Mouse (Mus musculus) testis, adult 2 months (tissue): Measurements from ENCODE around the gene Mymk.

Experiments
- CTCF ChIP-seq: fragments of 200-500 bp; IDR thresholded peaks from 2 replicates; pipeline ENCODE4 v1.5.1; 2012; ENCODE audit warnings: low read depth, mild to moderate bottlenecking, inconsistent platforms, low read length, moderate library complexity; ENCODE audit not compliant: control insufficient read depth, insufficient read depth, insufficient replicate concordance
- POLR2A ChIP-seq: fragments of 200-500 bp; IDR thresholded peaks from 2 replicates; pipeline ENCODE4 v1.6.1; 2012; ENCODE audit warnings: low read depth, mild to moderate bottlenecking, inconsistent platforms, low read length, moderate library complexity; ENCODE audit not compliant: control insufficient read depth

GRCm38 (mm10) chr2:27059187-27059586 is 12.8 kb downstream of the Mymk start:
- no peak for TF ChIP-seq CTCF
- no peak for TF ChIP-seq POLR2A
